Mouse (Mus musculus) kidney, postnatal 14 days (tissue): Measurements from ENCODE around the gene C130060K24Rik.

Experiments
- DNase-seq: peaks from one replicate; pipeline ENCODE4 v3.0.0; 2022; ENCODE audit warnings: mixed read lengths

C130060K24Rik gene

DNA sequence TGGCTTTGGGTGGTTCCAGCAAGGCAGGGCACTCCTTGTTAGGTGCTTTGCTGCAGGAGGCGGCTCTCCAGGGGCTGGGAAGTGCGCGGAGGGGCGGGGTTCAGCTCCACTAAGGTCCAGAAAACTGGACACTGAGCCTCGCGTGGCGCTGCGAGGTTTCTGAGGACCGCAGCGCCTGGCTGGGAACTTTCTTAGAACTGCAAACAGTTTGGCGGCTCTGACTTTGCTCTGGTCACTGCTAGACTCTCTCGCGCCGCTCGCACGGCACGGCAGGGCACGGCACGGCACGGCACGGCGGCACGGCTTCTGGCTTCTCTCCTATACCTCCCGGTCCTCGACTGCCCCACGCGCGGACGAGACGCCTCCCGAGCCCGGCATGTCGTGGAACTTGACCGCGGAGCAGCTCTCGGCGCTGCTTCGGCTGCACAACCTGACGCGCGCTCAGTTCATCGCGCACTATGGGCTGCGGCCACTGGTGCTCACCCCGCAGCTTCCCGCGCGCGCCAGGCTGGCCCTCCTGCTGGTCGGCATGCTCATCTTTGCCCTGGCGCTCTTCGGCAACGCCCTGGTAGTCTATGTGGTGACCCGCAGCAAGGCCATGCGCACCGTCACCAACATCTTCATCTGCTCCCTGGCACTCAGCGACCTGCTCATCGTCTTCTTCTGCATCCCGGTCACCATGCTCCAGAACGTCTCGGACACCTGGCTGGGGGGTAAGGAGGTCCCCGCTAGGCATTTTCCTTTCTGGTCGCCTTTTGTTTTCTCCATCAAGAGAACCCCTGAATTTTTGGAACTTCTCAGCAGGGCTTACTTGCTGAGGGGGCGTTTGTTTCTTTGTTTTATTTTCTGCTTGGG, at the start of gene C130060K24Rik:
Gene C130060K24Rik, plus strand, starts transcription at position 188 of the 855 bp plus-strand sequence.
- DNase-seq = peak; percentile 2

DNA sequence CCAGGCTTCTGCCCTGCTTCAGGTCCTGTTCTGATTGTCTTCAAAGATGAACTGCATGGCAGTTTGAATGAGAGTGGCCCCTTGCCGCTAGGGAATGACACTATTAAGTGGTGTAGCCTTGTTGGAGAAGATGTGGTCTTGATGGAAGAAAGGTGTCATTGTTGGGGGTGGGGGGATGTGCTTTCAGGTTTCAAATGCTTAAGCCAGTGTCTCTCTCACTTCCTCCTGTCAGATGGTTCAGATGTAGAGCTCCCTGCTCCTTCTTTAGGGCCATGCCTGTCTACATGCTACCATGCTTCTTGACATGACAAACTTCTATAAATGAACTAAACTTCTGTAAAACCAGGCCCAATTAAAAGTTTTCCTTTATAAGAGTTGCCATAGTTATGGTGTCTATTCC, 46.7 kb upstream of the C130060K24Rik start:
- DNase-seq = no peak

- DNase-seq = no peak
Observed at GRCm38 (mm10) chr6:65339391-65339790, 41.5 kb upstream of the C130060K24Rik start.

DNA sequence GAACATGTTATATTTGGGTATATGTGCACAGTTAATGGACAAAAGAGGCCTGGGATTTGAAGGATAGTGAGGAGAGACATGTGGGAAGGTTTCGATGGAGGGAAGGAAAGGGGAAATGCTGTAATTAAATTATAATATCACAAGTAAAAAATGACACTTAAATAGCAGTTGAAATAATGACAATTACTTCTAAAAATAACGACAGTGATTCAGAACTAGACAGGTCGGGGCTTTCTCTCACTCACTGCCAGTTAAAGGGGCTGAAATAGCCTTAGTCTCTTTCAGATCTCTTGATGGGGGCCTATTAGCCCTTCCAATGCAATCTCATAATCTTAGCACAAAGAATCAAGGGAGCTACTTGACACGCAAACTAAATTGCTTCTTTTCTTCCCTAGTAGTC, 39.5 kb upstream of the C130060K24Rik start:
- DNase-seq = no peak

- no peak for DNase-seq
Observed at GRCm38 (mm10) chr6:65347736-65348135, 33.2 kb upstream of the C130060K24Rik start.

GRCm38 (mm10) chr6:65348255-65348654, 32.6 kb upstream of the C130060K24Rik start:
- DNase-seq = no peak

- DNase-seq = no peak
Observed at GRCm38 (mm10) chr6:65351622-65352021, 29.3 kb upstream of the C130060K24Rik start.

- DNase-seq = no peak
Observed at GRCm38 (mm10) chr6:65375918-65376317, 5.0 kb upstream of the C130060K24Rik start.

DNA sequence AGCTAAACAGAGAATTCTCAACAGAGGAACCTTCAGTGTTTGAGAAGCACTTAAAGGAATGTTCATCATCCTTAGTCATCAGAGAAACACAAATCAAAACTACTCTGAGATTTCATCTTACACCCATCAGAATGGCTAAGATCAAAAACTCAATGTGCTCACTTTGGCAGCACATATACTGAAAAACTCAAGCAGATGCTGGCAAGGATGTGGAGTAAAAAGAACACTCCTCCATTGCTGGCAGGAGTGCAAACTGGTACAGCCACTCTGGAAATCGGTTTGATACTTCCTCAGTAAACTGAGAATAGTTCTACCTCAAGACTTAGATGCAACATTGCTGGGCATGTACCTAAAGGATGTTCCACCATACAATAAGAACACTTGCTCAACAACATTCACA, 41.0 kb downstream of the C130060K24Rik start:
- no peak for DNase-seq

- DNase-seq = no peak
Observed at GRCm38 (mm10) chr6:65427065-65427464, 46.2 kb downstream of the C130060K24Rik start.

- DNase-seq = no peak
Observed at GRCm38 (mm10) chr6:65433159-65433558, 52.3 kb downstream of the C130060K24Rik start.

- DNase-seq = peak; percentile 18
Observed at GRCm38 (mm10) chr6:65453465-65453864, 72.6 kb downstream of the C130060K24Rik start.

DNA sequence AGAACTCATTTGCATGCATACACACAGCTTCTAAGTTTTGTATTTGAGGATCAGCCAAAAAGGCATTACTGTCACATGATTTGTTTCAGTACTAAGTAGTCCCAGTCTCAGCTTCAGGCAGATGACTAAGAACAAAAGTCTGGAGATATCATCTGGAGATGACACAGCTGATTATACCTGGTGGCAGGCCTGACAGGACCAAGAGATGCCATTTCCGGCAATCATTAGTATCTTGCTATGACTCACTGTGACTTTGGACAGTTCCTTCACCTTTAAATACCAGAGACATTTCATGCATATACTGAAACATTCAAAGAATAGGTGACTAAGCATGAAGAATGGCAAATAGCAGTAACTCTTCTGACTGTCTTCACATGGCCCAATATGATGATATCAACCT, 84.4 kb downstream of the C130060K24Rik start:
- no peak for DNase-seq

DNA sequence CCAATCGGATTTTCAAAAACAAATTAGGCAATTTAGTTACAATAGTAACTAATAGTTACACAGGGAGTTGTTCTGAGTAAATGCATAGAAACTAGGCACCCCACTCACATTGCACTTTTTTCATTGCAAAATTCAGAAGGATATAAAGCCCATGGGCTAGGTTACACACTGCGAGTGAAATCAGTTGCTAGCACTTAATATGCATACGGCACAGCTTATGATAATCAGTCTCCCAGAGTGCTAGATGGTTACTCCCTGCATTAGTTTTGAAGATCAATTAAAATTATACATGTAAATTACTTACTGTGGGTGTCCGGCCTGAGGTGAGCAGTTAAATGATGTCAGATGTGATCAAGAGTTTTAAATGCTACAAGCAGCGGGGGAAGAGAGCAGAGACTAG, 89.4 kb downstream of the C130060K24Rik start:
- DNase-seq = no peak

GRCm38 (mm10) chr6:65472455-65472854, 91.5 kb downstream of the C130060K24Rik start:
- DNase-seq = no peak

DNA sequence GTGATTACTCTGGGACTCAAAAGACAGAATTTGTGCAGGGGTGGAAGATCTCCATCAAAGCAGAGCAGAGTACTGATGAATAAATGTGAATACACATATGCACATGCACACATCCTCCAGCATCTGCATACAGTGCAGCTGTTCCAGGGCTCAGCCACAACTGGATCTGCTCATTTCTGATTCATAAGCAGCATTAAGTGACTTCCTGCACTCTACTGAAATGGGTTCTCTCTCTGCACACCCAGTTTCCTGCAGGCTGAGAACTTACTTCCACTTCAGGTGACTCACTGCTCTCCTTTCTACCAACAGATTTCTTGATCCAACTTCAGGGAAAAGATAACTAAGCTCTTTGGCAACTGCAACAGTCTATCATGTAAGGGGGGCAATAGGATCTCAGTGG, 117.9 kb downstream of the C130060K24Rik start:
- DNase-seq = no peak
